Mouse (Mus musculus) liver, postnatal 0 days (tissue): ENCODE measurements around the gene Frmd4b. TPM values are rescaled to one million over a fixed set of nuclear protein-coding genes. Genes with fewer than 3 reads are reported as not detected.
A peak's percentile ranks its signal among the peaks of the same experiment; 100 is the strongest.

ENCODE experiments used
- ATAC-seq: fragments of 200-750 bp; cut with Nextera tagmentation; 2 replicates; pipeline ENCODE4 v1.8.0; 2017; ENCODE audit warnings: mild to moderate bottlenecking, moderate library complexity
- DNase-seq: peaks from one replicate; pipeline ENCODE4 v3.0.0-alpha.2; 2016
- H3K27ac ChIP-seq: fragments of 300-500 bp; sonication (generic); 2 replicates; pipeline ENCODE4 v1.5.1; 2014; ENCODE audit warnings: antibody characterized with exemption, moderate library complexity, mild to moderate bottlenecking, low read depth
- H3K27me3 ChIP-seq: fragments of 300-500 bp; sonication (generic); 2 replicates; pipeline ENCODE4 v1.6.1; 2014; ENCODE audit warnings: low read length, control low read depth, mixed read lengths; ENCODE audit not compliant: insufficient read depth
- H3K36me3 ChIP-seq: fragments of 300-500 bp; sonication (generic); replicated peaks from 2 replicates; pipeline ENCODE4 v1.6.1; 2014; ENCODE audit warnings: mild to moderate bottlenecking, control low read depth, low read length, moderate library complexity, mixed read lengths; ENCODE audit not compliant: insufficient read depth
- H3K4me1 ChIP-seq: fragments of 300-500 bp; sonication (generic); 2 replicates; pipeline ENCODE4 v1.6.1; 2014; ENCODE audit warnings: antibody characterized with exemption, mild to moderate bottlenecking, control low read depth; ENCODE audit not compliant: insufficient read depth
- H3K4me2 ChIP-seq: fragments of 300-500 bp; sonication (generic); 2 replicates; pipeline ENCODE4 v1.6.1; 2014; ENCODE audit warnings: low read depth, mild to moderate bottlenecking, low read length, moderate library complexity, mixed read lengths
- H3K4me3 ChIP-seq: fragments of 300-500 bp; sonication (generic); 2 replicates; pipeline ENCODE4 v1.5.1; 2014; ENCODE audit warnings: low read depth, low read length
- H3K9ac ChIP-seq: fragments of 300-500 bp; sonication (generic); replicated peaks from 2 replicates; pipeline ENCODE4 v1.6.1; 2014; ENCODE audit warnings: mild to moderate bottlenecking, moderate library complexity
- H3K9me3 ChIP-seq: fragments of 300-500 bp; sonication (generic); 2 replicates; pipeline ENCODE4 v1.6.1; 2016; ENCODE audit warnings: mild to moderate bottlenecking, control low read depth, low read length, mixed read lengths
- CTCF ChIP-seq: sonication (generic); IDR thresholded peaks from 2 replicates; pipeline ENCODE4 v1.5.1; 2016; ENCODE audit warnings: antibody characterized with exemption, low read depth
- EP300 ChIP-seq: IDR thresholded peaks from 2 replicates; pipeline ENCODE4 v1.6.1; 2016; ENCODE audit warnings: antibody characterized with exemption, low read depth, mild to moderate bottlenecking
- WGBS: fragments of 180-500 bp; shearing (Covaris S2); extraction: QIAGEN DNeasy Blood & Tissue Kit; methylation state at CpG from one replicate; pipeline ENCODE4 v1.1.7; 2014; ENCODE audit not compliant: insufficient replicate concordance; 5-methylcytosine and 5-hydroxymethylcytosine counted together
- polyA plus RNA-seq: library from polyadenylated mRNA; unstranded; fragments of >200 nt; fragmentation: Nextera tagmentation; extraction: Ambion mirVana; gene quantifications from 2 replicates; pipeline ENCODE4 v1.2.1, GENCODE M21; 2015

Frmd4b gene
- polyA plus RNA-seq, 1 experiment from 2014 or later: 8.3 TPM

DNA sequence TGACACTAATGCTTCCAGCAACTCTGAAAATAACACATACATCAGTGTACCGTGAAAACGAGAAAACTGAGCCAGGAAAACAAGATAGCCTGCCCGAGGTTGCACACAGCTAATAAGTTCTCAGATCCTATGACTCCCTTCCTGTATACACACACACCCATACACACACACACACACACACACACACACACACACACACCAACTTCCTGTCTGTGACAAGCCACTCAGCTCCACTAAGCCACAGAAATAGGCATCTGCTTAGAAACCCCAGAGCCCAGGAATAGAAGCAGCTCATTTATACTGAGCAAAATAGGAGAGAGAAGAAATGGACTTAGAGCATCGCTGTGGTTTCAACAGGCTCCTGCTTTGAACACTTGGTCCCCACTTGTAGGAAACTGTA lies 86.3 kb downstream of the Frmd4b start:
- no peaks in the 10 kb centered on the region for H3K4me1 ChIP-seq
- no peaks in the 10 kb centered on the region for H3K9me3 ChIP-seq
- 24% methylated on average over 4 of the region's 4 CpGs for WGBS
- no peak overlapping the region for H3K4me2 ChIP-seq
- H3K9ac ChIP-seq: no peak overlapping the region
- no peak for DNase-seq
- no peaks in the 10 kb centered on the region for H3K27me3 ChIP-seq
- H3K36me3 ChIP-seq: no peaks in the 10 kb centered on the region
- H3K27ac ChIP-seq: no peak overlapping the region
- no peak for ATAC-seq
- no peak overlapping the region for H3K4me3 ChIP-seq
- TF ChIP-seq EP300 (no peak), CTCF (no peak)

GRCm38 (mm10) chr6:97528961-97529680 lies 88.2 kb downstream of the Frmd4b start:
- no peak overlapping the region for H3K4me2 ChIP-seq
- 75% methylated on average over 15 of the region's 15 CpGs for WGBS
- ATAC-seq (no peak), DNase-seq (no peak)
- no peak overlapping the region for H3K9ac ChIP-seq
- no peak overlapping the region for H3K27ac ChIP-seq
- H3K36me3 ChIP-seq: no peaks in the 10 kb centered on the region
- no peak overlapping the region for H3K4me3 ChIP-seq
- H3K9me3 ChIP-seq: no peaks in the 10 kb centered on the region
- TF ChIP-seq CTCF (no peak), EP300 (no peak)
- no peaks in the 10 kb centered on the region for H3K27me3 ChIP-seq
- H3K4me1 ChIP-seq: no peaks in the 10 kb centered on the region

DNA sequence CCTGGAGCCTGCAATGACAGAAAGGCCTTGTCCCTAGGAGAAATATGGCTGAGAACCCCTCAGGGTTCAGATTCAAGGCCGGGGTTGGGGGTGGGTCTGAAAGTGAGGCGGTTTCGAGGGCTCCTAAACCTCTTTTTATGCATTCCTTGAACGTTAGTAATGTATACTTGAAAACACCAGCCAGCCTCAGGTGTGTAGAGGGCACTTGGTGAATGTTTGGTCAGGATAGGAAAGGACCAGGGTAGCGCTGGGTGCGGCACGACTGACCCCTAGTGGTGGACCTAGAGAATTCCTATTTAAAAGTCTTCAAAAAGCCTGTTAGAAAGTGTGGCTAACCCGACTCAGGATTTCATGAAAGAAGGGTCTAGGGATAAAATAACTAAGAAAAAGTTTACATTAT lies 91.2 kb downstream of the Frmd4b start:
- WGBS: 15% methylated on average over 8 of the region's 8 CpGs
- no peak overlapping the region for H3K27ac ChIP-seq
- H3K9me3 ChIP-seq: no peaks in the 10 kb centered on the region
- H3K4me2 ChIP-seq: no peak overlapping the region
- H3K4me3 ChIP-seq: no peak overlapping the region
- TF ChIP-seq EP300: no peak
- peak; percentile 88 for TF ChIP-seq CTCF
- H3K36me3 ChIP-seq: no peaks in the 10 kb centered on the region
- ATAC-seq (peak; percentile 51; the same call in 1 of the 2 replicates), DNase-seq (peak; percentile 76)
- no peak overlapping the region for H3K9ac ChIP-seq
- H3K27me3 ChIP-seq: no peaks in the 10 kb centered on the region
- H3K4me1 ChIP-seq: no peaks in the 10 kb centered on the region

DNA sequence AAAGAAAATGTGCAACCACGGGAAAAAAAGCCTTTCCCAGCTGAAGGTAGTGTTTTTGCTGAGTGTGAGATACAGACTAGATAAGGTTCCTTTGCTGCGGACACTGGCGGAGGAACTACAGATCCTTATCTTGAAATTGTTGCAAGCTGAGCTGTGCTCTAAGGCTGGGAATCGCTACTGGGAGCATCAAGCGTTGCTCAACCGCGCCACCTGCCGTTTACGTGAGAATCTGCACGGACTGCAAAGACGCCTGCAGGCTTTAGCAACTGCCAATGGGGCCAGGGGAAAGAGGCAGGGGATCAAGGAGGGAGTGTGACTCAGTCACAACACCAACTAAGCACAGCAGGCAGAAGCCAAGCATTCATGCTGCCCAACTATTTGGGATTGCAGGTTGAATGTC lies 94.2 kb downstream of the Frmd4b start:
- ATAC-seq: peak; percentile 41; the same call in 1 of the 2 replicates
- no peak overlapping the region for H3K4me2 ChIP-seq
- under 1% methylated on average over 11 of the region's 11 CpGs for WGBS

GRCm38 (mm10) chr6:97521279-97522038 lies 95.9 kb downstream of the Frmd4b start:
- no peaks in the 10 kb centered on the region for H3K27me3 ChIP-seq
- H3K27ac ChIP-seq: no peak overlapping the region

More for the DNA sequence above, 94.2 kb downstream of the Frmd4b start:
- DNase-seq: peak; percentile 84
- Histone ChIP-seq H3K4me3 (no peak overlapping the region), H3K9ac (no peak overlapping the region), H3K27ac (no peak overlapping the region), H3K4me1 (0 out of 2 replicates have a peak, but pooled peaks cover 4% of the 10 kb centered on the region), H3K9me3 (no peaks in the 10 kb centered on the region), H3K36me3 (no peaks in the 10 kb centered on the region), H3K27me3 (no peaks in the 10 kb centered on the region)
- TF ChIP-seq EP300 (no peak), CTCF (peak; percentile 92)

DNA sequence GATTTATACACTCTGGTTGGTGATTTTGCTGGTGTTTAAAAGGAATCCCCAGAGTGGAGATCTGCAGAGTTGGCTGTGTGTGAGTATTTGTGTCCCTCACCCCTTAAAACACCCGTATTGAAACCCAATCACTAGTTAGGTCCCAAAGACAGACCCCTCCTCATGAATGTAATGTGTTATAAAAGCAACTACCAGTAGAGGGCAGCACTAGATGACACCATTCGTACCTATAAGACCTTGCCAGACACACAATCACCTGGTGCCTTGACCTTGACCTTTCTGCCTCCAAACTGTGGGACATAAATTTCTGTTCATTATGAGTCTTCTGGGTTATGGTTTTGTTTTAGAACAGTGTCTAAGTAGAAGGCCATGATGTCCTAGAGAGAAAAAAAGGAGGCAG lies 96.8 kb downstream of the Frmd4b start:
- no peak for ATAC-seq
- no peak for DNase-seq
- Histone ChIP-seq H3K9me3 (no peaks in the 10 kb centered on the region), H3K27me3 (no peaks in the 10 kb centered on the region), H3K4me3 (no peak overlapping the region), H3K27ac (no peak overlapping the region), H3K4me1 (peaks cover 19% of the 10 kb centered on the region; the same call in 1 of the 2 replicates), H3K9ac (no peak overlapping the region), H3K4me2 (no peak overlapping the region), H3K36me3 (no peaks in the 10 kb centered on the region)
- TF ChIP-seq EP300: no peak
- peak; percentile 54 for TF ChIP-seq CTCF
- WGBS: 28% methylated on average over 2 of the region's 2 CpGs

More at GRCm38 (mm10) chr6:97521279-97522038, 95.9 kb downstream of the Frmd4b start:
- Histone ChIP-seq H3K36me3 (no peaks in the 10 kb centered on the region), H3K4me3 (no peak overlapping the region), H3K9ac (no peak overlapping the region), H3K4me2 (no peak overlapping the region), H3K9me3 (no peaks in the 10 kb centered on the region), H3K4me1 (peaks cover 16% of the 10 kb centered on the region; the same call in 1 of the 2 replicates)
- TF ChIP-seq CTCF (no peak), EP300 (no peak)
- ATAC-seq (no peak), DNase-seq (no peak)
- WGBS: 69% methylated on average over 13 of the region's 13 CpGs
